Mouse (Mus musculus) bone marrow, adult 2 months (tissue): Measurements from ENCODE around the gene Mitd1. TPM values are rescaled to one million over a fixed set of nuclear protein-coding genes. Genes with fewer than 3 reads are reported as not detected.

ENCODE experiments used
- H3K27ac ChIP-seq: fragments of 200-500 bp; 2 replicates; pipeline ENCODE4 v1.5.1; 2012; ENCODE audit warnings: low read depth, mild to moderate bottlenecking, control low read depth, inconsistent platforms, low read length; ENCODE audit not compliant: control insufficient read depth, poor library complexity, insufficient read depth
- H3K4me1 ChIP-seq: fragments of 200-500 bp; 2 replicates; pipeline ENCODE4 v1.6.1; 2011; ENCODE audit warnings: low read length; ENCODE audit not compliant: control insufficient read depth, insufficient read depth
- H3K4me3 ChIP-seq: fragments of 200-500 bp; replicated peaks from 2 replicates; pipeline ENCODE3; 2011; ENCODE audit warnings: mild to moderate bottlenecking, low read depth, low read length, control low read depth; ENCODE audit not compliant: control insufficient read depth
- CTCF ChIP-seq: fragments of 200-500 bp; IDR thresholded peaks from 2 replicates; pipeline ENCODE4 v1.5.1; 2011; ENCODE audit warnings: low read length, control low read depth; ENCODE audit not compliant: control insufficient read depth, insufficient read depth
- POLR2A ChIP-seq: fragments of 200-500 bp; IDR thresholded peaks from 2 replicates; pipeline ENCODE4 v1.6.1; 2011; ENCODE audit warnings: low read depth, mild to moderate bottlenecking, control low read depth, low read length, borderline replicate concordance; ENCODE audit not compliant: control insufficient read depth
- WGBS: fragments of 180-500 bp; shearing (Covaris S2); methylation state at CpG from one replicate; pipeline ENCODE4 v1.1.7; 2018; 5-methylcytosine and 5-hydroxymethylcytosine counted together
- polyA plus RNA-seq: library from polyadenylated mRNA; stranded (reverse); fragments of >200 nt; gene quantifications from 2 replicates; pipeline ENCODE4 v1.2.4, GENCODE M21; 2011; ENCODE audit warnings: low replicate concordance; ENCODE audit not compliant: missing spikeins, insufficient read depth, insufficient read length

Gene Mitd1
- polyA plus RNA-seq, 1 experiment, result 15.3 TPM

DNA sequence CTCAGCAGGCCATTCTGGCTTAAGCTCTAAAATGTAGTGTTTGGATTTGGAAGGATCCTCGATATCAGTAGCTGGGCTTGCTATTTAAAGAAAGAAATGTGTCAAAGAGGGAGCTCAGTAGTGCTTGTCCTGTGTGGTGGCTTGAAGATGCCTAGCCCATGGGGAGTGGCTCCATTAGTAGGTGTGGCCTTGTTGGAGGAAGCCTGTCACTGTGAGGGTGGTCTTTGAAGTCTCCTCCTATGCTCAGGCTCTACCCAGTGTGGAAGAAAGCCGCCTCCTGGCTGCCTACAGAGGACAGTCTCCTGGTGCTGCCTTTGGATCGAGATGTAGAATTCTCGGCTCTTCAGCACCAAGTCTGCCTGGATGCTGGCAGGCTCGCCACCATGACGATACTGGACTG is 10.1 kb upstream of the Mitd1 start:
- WGBS, result 87% methylated on average over 6 of the region's 6 CpGs
- Histone ChIP-seq H3K4me1 (no peaks in the 10 kb centered on the region), H3K27ac (no peak overlapping the region), H3K4me3 (no peak overlapping the region)
- no peak for TF ChIP-seq CTCF
- TF ChIP-seq POLR2A, result no peak

DNA sequence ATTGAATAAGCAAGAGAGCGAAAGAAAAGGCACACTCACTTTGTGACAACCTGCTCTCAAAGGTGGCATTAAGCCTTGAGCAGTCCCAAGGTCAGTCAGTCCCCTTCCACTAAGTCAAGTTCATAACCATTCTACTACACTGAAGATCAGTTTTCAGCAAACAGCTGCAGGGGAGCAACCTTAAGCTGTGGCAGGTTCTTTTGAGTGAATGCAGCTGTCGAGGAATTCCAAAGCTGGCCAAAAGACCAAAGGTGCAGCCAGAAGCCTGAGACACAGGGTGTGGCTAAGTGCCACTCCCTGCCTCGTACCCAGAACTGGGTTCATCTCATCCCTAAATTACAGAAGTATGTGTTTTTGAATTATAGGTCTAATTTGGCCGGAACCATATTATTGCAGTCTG is 9.6 kb upstream of the Mitd1 start:
- 83% methylated on average over 4 of the region's 4 CpGs for WGBS
- TF ChIP-seq POLR2A (no peak), CTCF (no peak)
- H3K4me1 ChIP-seq, result no peaks in the 10 kb centered on the region
- H3K4me3 ChIP-seq, result no peak overlapping the region
- no peak overlapping the region for H3K27ac ChIP-seq

DNA sequence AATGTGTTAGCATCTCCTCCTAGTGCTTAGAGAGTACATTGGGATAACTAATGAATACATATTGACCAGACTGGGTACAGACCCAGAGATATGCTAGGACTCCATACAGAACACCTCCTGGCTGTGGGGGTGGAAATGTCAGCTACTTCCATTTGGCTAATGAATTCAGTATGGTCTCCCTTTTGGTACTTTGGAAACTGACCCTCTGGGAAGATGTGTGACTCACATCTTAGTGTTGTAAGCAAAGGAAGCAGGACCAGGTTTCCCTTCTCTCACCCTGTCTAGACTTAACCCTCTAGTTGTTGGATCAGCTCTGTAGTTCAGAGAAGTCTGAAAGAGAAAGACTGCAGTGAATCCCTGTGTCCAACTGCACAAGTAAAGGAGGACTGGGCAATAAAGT is 4.4 kb upstream of the Mitd1 start:
- Histone ChIP-seq H3K4me1 (no peaks in the 10 kb centered on the region; the same call in 1 of the 2 replicates), H3K27ac (no peak overlapping the region), H3K4me3 (no peak overlapping the region)
- no peak for TF ChIP-seq POLR2A
- TF ChIP-seq CTCF, result no peak

DNA sequence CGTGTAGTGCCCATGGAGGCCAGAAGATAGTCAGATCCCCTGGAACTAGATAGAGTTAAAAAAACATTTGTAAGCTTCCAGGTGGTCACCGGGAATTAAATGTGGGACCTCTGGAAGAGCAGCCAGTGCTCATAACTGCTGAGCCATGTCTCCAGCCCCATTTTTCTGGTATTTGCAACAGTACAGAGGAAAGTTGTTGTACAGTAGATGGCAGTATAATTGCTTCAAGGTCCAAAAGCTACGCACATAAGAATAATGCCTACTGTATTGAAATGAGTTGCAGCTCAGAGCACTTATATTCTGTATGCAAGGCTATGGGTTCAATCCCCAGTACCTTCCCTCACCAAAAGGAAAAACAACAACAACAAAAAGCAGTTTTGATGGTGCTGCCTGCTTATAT is 1.2 kb upstream of the Mitd1 start:
- no peak for TF ChIP-seq POLR2A
- no peak for TF ChIP-seq CTCF
- peaks cover 1% of the 10 kb centered on the region; the same call in 1 of the 2 replicates for H3K4me1 ChIP-seq
- WGBS, result 46% methylated on average over 3 of the region's 3 CpGs
- no peak overlapping the region for H3K4me3 ChIP-seq
- no peak overlapping the region for H3K27ac ChIP-seq

DNA sequence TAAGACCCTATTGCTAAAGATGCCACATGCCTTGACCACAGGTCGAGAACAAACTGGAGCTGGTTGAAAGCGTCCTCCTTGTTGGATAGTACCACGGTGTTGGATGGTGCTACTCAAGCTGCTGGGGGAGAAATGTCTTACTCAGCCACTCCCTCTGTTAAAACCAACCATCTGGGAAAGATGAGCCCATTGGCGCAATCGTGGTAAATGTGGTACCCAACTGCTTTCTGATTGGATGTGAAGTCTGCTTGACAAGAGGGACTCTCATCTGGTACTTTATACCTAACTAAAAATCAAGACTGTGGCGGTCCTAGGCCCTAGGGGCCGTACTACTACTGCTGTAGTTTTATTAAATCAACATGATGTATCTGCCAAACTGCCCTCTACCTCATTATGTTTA is 1.0 kb downstream of the Mitd1 start:
- H3K4me1 ChIP-seq, result peaks cover 1% of the 10 kb centered on the region; the same call in 1 of the 2 replicates
- H3K27ac ChIP-seq, result no peak overlapping the region
- TF ChIP-seq CTCF (no peak), POLR2A (no peak)
- H3K4me3 ChIP-seq, result peak overlapping the region; percentile 98
- WGBS, result 71% methylated on average over 7 of the region's 7 CpGs

DNA sequence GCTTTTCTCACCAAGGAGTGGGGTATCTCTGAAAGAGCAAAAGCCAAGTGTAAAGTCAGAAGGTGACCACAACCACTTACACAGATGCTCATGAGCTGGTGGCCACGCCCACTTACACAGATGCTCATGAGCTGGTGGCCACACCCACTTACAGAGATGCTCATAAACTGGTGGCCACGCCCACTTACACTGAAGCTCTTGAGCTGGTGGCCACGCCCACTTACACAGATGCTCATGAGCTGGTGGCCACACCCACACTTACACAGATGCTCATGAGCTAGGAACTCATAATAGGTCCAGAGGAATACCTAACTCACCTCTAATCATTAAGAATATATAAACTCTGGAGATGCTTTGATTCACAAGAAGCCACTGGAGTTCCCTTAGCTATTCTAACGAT is 5.8 kb downstream of the Mitd1 start:
- WGBS, result 70% methylated on average over 4 of the region's 4 CpGs
- TF ChIP-seq POLR2A (no peak), CTCF (no peak)
- H3K4me1 ChIP-seq, result peaks cover 1% of the 10 kb centered on the region; the same call in 1 of the 2 replicates
- no peak overlapping the region for H3K4me3 ChIP-seq
- H3K27ac ChIP-seq, result no peak overlapping the region

DNA sequence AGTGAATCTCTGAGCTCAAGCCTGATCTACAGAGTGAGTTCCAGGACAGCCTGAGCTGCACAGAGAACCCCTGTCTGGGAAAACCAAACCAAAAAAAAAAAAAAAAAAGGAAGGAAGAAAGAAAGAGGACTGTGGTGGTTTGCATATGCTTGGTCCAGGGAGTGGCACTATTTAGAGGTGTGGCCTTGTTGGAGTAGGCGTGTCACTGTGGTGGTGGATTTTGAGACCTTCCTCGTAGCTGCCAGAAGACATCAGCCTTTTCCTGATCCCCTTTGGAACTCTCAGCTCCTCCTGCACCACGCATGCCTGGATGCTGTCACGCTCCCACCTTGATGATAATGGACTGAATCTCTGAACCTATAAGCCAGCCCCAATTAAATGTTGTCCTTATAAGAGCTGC is 6.8 kb downstream of the Mitd1 start:
- no peak for TF ChIP-seq POLR2A
- TF ChIP-seq CTCF, result no peak
- WGBS, result 79% methylated on average over 4 of the region's 4 CpGs
- no peaks in the 10 kb centered on the region for H3K4me1 ChIP-seq
- H3K27ac ChIP-seq, result no peak overlapping the region
- no peak overlapping the region for H3K4me3 ChIP-seq

DNA sequence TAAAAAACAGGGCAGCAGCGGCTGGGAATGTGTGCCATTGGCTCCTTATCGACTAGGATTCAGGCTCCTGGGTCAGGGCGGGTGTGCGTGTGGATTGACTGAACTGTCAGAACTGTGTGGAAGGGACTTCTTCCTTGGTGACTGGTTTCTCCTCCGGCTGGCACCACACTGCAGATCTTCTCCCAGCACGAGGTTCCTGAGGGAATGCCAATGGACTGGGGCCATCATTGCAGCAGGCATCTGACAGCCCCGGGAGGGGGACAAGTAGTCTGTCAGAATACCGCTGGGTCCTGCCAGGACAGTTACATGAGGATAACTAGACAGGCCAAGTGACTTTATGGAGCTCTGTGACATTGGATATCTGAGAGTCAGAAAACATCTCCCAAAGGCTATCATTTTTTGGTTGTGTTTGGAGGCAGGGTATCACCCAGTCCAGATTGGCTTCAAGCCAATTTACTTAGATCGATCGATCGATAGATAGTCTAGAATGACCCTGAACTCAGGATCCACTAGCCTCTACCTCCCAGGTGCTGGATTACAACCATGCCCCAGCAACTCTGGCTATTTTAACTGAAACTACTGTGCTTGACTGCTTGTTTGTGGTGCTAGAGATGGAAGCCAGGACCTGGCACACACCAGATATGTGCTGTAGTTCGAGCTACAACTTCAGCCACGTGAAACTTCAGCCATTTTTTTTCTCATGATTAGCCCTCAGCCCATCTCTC is 12.3 kb downstream of the Mitd1 start:
- WGBS, result 94% methylated on average over 13 of the region's 13 CpGs
- H3K4me1 ChIP-seq, result no peaks in the 10 kb centered on the region; the same call in 1 of the 2 replicates
- H3K4me3 ChIP-seq, result no peak overlapping the region
- TF ChIP-seq CTCF, result no peak
- TF ChIP-seq POLR2A, result no peak
- no peak overlapping the region for H3K27ac ChIP-seq

DNA sequence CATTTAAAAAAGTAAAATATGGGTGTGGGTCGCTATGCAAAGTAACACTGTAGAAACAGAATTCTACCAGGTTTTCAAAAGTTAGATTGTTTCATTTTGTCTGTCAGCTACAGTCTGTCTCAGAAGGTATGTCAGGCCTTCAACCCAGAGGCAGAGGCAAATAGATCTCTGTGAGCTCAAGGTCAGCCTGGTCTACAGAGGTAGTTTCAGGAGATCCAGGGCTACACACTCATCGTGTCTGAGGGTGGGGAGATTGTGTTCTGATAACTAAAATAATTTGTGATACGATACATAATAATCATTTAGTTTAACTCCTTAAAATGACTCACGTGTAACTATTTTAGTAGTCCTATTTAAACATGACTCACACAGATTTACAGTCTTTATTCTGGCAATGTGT is 17.1 kb downstream of the Mitd1 start:
- WGBS, result 73% methylated on average over 4 of the region's 4 CpGs
- peaks cover 3% of the 10 kb centered on the region for H3K4me1 ChIP-seq
- no peak overlapping the region for H3K27ac ChIP-seq
- TF ChIP-seq CTCF (no peak), POLR2A (no peak)
- H3K4me3 ChIP-seq, result no peak overlapping the region
